Mouse (Mus musculus): ENCODE data around the gene Olfr1416.
"Not testable (repeated sequence)": the region's sequence is repeated elsewhere in the genome, so short reads cannot be mapped to it uniquely, and the experiment has no call there.

Olfr1416 gene

DNA sequence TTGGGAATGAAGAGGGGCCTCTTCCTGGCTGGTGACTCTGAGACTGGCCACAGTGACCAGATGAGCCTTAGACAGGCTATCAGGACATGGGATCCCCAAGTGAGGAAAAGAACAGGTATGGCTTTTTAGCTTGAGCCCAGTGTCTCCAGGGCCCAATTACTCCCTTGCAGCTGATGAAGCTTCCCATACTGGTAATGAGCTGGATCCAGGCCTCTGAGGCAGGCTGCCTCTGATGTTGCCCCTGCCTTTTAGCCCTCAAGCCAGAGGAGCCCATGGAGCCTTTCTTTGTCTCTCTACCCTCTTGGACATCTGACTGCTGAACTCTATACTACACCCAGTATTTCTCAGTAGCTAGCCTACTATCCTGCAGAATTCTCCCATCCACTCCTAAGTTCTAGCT, at the start of gene Olfr1416:
Gene Olfr1416 (minus strand): TSS at position 101 of the 400 bp plus-strand sequence.
- no peak for DNase-seq (ENCODE audit: low read depth)

DNA sequence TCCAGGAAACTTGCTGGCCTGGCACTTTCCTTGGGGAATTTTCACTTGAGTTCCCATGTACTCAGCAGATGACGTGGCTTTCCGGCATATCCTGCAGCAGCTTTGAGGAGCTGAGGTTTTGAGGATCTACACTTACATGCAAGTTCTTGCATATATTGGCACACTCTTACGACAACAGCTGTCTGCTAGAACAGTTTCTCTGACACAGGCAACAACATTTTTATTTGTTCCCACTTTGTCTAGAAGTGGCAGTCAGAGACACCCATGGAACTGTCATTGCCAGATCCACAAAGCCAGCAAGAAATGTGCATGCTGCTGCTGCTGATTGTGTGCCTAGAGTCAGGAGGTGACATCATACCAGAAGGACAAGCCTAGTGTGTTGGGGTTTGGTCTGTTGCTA, 38.9 kb upstream of the Olfr1416 start:
- DNase-seq (ENCODE audit: low read depth), result no peak

DNA sequence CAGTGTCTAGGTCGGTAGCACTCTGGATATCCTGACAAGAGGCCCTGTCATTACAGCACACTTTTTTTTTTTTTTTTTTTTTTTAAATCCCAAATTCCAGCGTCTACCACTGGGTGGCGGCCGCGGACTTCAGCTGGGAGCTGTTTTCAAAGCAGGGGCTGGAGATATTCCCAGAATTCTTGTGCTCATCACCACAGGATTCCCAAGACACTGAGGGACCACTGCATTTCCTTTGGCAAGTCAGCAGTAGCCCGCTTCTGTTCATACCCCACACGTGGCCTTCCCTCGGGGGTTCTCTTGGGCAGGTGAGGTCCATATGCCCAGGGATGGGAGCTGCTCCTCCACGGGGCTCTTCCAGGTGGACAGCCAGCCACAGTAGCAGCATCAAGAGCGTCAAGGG, 36.5 kb upstream of the Olfr1416 start:
- peak; percentile 6 for DNase-seq (ENCODE audit: low read depth)

DNA sequence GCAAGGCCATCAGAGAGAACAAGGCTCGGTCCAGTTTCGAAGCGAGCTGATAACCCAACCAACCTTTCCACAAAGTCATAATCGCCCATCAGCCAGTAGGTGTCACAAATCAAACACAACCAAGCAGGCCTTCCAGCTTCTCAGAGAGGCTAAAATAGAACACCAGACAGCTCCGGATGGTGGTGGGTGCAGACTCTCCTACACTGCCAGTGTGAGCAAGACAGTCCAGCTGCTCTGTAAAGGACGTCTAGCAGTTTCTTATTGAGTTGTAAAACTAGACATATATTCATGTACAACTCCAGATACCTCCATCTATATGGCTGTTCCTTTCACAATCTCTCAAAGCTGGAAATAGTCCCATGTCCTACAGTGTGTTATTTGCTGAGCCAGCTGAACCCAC, 34.1 kb upstream of the Olfr1416 start:
- DNase-seq (ENCODE audit: low read depth), result no peak

DNA sequence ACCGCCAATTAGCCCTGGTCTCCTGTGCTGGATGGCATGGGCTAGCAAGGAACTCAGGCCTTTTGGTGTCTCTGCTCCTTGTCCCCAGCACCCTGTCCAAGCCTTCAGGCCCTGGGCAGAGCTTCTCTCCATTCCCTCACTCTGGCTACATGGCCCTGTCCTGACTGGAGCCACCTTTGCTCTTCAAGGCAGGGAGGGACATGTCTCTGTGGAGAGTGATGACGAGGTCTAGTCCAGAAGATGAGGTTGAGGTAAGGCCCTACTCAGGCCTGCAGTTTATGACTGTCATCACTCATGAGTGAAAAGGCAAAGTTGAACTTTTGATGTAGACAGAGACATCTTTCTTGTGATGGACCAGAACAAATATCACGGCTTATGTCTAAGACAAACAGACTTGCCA, 33.6 kb upstream of the Olfr1416 start, which contains the start of gene Olfr1414:
Gene Olfr1414 (minus strand): TSS at position 101 of the 400 bp plus-strand sequence.
- DNase-seq (ENCODE audit: low read depth), result no peak

DNA sequence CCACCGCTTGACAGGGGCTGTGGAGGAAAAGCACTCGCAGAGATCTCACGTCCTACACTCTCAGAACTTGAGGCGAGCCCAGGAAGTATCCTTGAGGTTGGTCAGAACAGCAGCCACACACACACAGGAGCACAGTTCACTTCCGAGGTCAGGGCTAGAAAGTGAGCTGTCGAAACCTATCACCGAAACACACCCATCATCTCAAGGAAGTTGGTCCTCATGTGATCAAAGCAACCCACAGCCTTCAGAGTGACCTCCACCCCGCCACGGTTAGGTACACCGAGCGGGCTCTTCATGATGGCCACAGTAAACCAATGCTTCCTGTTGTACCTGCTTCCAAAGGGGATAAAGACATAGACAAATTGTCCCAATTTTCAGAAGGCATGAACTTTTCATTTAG, 30.5 kb upstream of the Olfr1416 start:
- DNase-seq (ENCODE audit: low read depth), result no peak

DNA sequence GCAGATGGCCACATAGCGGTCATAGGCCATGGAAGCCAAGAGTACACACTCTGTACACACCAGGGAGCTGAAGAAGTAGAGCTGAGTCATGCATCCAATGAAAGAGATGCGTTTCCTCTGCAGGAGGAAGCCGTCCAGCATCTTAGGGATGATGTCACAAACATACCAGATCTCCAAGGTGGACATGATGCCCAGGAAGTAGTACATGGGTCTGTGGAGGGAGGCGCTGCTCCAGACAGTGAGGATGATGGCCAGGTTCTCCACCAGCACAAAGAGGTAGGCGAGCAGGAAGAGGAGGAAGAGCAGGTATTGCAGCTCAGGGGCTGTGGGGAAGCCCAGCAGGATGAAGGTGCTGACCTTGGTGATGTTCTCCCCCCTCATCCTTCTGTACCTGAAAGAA, 26.7 kb upstream of the Olfr1416 start:
- DNase-seq (ENCODE audit: low read depth), result not testable (repeated sequence)

DNA sequence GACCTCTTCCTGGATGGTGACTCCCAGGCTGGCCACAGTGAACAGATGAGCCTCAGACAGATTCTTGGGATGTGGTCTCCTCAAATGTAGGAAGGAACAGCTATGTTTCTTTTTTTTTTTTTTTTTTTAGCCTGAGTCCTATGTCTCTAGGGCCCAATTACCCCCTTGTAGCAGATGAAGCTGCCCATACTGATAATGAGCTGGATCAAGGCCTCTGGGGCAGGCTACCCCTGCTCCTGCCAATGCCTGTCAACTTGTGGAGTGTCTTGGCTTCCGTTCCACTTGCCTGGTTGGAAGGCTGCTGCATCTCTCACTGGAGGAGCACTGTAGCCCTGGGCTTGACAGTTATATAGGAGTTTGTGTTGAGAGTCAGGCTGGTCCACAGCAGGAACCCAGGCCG, 11.1 kb upstream of the Olfr1416 start, which contains the start of gene Olfr1415:
Gene Olfr1415 (minus strand): TSS at position 101 of the 400 bp plus-strand sequence.
- DNase-seq (ENCODE audit: low read depth), result no peak

DNA sequence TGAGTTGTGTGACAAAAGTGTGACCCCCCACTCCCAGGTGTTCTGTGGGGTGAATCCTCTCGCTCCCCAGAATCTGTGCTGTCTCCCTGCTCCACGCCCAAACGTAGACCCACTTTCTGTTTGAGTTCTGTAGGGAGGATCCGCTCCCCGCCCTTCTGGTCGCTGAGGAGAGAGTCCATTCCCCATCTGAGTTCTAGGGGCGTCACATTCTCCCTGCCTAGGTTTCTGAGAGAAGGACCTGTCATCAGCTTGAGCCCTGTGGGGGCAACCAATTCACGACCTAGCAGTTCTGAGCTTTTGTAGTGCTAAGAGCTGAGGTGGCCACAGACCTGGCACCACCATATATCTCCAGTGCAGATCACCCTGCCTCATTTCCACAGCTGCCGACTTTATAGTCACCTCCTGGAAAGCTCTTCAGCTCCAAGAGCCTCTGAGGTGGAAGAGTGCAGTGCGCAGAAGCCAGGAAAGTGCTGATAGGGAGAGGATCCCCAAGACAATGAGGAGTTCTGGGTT, 10.8 kb downstream of the Olfr1416 start:
- DNase-seq (ENCODE audit: low read depth), result no peak

DNA sequence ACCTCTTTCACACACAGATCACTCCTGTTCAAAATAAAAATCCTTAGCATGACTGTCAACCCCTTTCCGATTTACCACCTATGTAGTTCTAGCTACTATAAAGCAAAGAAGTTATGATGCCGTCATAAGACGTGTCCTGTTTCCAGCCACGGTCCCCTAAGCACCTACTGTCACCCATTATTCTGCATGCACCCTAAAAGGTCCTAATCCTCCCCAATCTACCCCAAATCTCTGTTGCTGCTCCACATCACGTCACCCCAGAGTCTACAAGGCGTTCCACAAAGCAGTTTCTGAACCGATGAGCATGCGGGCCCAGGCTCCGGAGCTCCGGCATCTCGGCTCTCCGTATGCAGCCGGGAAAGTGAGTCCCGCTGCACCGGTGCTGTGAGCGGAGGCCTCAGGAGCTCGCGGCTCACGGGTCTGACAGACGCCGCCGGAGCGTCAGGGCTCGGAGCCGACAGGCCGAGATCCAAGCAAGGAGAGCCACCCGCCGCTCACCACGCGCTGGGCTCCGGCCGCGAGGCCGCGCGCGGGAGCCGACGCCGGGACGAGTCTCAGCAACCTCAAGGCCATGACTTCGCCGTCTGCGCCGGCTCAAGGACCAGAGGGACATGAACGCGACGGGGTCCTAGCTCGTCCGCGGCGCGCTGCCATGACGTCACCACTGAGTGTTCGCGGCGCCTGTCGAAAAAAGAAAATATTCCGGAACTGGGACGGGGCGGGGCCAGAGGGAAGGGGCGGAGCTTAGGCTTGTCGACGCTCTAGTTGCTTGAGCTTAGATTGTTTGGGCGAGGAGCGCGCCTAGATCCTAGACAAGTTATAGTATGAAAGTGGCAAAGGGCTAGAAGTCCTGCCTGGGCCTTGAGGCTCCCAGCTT, 11.5 kb downstream of the Olfr1416 start, which contains the start of gene Ndufa10:
Gene Ndufa10 (minus strand): TSS at position 696 of the 877 bp plus-strand sequence.
- DNase-seq (ENCODE audit: low read depth), result peak; percentile 84

DNA sequence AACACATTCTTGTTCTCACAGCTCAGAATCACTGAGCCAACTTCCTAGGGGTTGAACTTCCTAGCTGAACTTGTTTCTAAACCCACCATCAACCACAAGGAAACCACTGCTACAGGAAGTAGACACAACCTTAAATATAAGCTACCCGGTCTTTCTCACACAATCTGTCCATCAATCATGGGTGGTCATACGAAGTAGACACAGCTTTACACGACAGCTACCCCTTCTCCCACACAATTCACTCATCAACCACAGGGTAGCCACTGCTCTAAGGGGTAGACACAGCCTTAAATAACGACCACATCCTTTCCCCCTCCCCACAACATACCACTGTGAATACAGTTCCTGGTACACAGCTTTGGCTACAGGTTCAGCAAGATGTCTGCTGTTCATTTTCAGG, 16.0 kb downstream of the Olfr1416 start:
- no peak for DNase-seq (ENCODE audit: low read depth)

DNA sequence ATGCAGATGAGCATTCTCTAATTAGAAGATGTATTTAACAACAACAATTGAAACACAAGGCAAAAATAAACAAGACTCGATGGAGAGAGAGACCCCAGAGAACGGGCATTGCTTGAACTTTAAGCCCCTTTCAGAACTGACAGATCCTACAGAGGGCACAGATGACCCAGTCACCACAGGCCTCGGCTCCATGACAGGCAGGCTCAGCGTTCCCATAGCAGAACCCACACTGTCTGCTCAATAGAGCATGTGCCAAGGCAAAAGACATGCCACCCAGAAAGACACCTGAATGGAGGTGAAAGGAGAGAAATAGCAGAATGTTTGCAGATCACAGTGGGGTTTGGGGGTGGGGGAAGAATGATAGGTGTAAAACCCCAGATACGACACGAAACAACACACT, 26.5 kb downstream of the Olfr1416 start:
- no peak for DNase-seq (ENCODE audit: low read depth)

DNA sequence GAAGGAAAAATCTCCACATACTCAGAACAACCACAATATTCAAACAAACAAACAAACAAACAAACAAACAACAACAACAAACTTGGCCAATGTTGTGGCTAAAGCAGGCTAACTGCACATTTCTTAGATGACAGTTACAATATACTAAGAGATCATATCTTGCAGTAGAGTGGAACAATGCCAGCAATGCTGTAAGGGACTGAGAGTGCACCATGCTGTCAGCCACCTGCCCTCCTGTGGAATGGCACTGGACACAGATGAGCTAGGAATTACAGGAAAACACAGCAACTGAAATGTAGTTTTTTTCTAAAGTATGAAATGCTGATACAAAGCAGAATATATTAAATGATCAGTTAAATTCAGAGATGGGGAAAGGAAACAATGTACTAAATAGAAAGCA, 27.2 kb downstream of the Olfr1416 start:
- DNase-seq (ENCODE audit: low read depth), result no peak

DNA sequence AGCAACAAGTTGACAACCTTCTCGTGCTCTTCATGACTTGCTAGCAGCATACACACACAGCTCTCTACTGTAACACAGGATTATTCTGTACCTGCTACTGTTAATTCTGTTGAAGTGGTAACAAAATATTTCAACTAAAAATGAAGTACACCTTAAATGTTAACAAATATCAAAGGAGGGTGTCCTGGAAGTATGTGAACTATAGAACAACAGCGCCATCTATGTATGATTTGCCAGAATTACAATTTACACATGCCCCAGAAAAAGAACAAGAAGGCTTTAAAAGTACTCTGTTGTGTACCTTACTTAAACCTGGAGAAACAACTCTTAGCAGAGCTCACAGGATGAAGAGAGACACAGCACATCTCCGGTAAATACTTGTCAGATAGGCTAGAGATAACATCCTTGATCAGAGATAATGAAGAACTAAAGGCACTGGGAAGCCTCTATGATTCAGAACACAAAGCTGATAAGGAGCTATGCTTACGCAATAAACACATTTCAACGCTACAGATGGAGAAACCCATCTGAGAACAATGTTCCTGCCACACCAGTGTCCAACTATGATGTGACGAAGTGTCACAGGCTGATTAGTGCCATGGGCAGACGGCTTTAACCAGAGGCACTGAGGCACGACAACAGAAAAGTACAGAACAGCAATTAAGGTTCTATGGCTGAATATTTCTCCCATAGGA, 31.0 kb downstream of the Olfr1416 start:
- DNase-seq (ENCODE audit: low read depth), result no peak

DNA sequence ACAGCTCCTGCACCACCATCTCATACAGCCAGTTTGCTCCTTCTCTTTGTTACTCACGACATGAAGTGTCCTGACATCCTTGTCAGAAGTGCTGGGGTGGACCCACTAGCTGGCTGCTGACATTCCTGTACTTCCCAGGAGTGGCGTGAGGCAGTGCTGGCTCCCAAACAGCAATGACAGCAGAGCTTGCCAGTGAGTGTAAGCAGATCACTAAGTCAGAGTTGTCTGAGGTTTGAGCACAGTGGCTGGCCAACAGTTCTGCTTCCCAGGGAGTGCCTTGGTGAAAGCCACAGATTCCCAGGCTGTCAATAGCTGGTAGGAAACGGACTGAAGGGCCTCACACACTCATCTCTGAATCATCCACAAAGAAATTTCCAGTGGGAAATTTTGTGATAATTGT, 36.6 kb downstream of the Olfr1416 start:
- DNase-seq (ENCODE audit: low read depth), result no peak

DNA sequence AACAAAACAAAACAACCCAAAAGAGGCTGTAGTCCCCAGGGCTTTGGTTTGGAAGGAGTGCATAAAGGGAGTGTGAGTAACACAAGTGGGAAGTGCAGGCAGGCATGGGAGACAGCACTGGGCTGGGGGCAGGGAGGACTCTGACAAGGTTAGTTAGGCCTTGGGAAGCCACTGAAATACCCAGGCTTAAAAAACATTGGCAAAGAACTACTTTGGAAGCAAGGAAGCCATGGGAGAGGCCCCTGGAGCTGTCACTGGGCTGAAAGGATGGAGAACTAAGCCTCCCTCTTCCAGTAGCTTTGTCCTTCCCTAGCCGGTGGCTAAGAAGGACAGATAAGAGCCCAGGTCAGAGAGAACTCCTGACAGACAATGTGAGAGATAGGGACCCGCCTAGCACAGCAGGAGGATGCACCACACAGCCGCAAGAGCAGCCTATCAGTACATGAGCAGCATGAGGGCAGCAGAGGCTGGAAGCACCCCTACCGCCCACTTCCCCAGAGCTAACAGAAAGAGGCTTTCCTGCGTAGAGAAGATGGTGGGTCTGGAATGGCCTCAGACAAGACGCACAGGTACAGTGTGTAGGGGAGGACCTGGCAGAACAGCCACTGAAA, 43.4 kb downstream of the Olfr1416 start:
- peak; percentile 43 for DNase-seq (ENCODE audit: low read depth)

DNA sequence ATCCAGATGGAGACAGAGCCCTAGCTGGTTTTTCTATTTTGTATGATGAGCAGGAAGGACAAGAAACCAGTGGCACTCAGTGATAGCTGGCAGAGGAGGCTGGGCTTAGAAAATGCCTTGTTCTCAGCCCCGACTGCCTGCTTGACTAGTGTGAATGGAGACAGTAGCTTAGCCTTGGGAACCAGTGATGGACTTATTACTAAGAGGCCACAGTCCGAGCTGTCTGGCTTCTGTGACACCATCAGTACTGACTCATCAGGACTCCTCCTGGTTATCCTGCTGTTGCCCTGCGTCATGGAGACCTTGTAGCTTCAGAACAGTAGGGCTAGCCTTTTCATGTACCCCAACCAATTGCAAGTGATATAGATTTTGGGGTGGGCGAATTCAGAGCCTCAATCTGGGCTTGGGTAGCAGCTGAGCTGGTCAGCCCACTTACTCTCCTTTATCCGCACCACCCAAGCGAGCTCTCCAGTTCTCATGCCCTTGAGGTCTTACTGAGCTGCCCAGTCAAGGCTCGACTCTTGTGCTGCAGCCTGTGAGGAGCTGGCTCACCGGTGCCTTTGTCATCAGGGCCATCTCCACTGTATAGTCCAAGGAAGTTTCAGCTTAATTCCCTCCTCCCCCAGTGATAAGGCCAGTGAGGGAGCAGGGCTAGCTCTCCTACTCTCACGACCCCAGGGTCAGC, 44.7 kb downstream of the Olfr1416 start:
- no peak for DNase-seq (ENCODE audit: low read depth)

DNA sequence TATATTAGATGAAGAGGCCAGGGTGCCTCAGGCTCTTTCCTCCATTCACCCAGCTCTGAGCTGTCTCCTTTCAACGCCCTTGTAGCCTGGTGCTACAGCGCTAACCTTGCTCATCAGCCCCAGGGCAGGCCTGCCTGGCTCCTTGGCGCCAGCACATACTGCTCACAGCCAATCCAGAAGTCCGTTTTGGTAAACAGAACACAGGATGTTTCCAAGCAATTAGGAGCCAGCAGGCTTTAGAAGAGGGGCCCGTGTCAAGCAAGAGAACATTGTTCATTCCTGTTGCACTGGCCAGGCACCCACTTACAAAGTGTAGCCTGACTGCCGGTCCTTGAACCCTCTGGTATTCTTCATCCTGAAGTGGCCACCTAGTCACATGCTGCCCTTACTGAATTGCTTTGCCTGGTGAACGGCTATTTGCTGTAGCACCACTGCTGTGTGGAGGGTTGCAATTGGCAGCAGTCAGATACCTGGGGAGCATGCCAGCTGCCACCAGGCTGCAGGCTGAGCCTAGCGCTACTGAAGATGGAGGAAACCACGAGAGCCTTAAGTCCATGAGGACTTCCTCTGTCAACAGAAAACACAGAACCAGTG, 47.1 kb downstream of the Olfr1416 start:
- no peak for DNase-seq (ENCODE audit: low read depth)

DNA sequence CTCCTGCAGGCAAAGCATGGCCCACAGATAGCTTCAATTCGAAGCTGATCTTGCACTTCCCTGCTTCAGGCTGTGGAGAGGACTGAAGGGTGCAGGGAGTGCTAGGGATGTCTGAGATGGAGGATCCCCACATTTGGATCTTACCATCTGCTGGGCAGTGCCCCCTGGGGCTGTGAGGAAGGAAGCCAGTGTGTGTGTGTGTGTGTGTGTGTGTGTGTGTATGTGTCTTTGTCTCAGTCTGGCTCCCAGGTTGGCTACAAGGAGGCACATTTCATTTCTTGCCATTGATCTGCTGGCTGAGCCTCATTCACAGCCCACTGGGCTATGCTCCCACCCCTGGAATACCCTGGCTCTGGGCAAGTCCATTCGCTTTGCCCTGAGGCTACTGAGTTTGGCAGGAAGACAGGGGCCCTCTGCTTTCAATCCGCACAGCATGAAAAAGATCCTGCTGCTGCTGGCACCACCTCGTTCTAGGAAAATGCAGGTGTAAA, 48.0 kb downstream of the Olfr1416 start:
- no peak for DNase-seq (ENCODE audit: low read depth)

DNA sequence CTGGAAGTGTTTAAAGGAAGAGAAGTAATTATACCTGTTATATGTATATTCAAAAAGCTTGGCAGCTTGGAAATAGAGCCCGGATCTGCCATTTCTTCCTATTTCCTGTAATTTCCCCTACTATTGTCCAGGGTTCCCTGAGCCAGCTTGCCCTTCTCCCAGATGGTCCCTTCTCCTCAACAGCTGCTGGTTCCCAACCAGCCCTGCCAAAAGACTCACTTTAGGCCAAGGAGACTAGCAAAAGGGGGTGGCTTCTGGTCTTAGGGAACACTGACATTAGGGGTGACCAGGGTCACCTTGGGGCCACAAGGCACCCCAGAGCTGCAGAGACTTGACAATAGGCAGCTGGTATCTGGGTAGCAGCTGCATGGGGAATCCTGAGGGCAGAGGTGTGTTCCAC, 49.9 kb downstream of the Olfr1416 start:
- DNase-seq (ENCODE audit: low read depth), result no peak

DNA sequence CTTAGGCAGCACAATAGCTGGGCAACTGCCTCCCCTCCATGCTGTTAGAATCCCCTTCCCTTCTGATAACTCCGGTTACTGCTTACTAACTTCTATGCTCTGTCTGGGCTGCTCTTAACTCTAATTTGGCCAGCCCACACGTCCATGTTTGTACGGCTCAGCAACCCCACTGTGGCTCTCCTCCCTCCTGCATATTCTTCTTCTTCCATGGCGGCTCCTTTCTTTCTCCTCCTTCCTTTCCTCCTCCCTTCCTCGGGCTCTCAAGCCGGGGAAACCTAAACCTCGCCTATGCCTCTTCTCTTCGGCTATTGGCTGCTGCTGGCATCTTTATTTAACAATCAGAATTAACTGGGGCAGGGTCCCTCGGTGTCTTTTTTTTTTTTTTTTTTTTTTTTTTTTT, 52.1 kb downstream of the Olfr1416 start:
- no peak for DNase-seq (ENCODE audit: low read depth)
